Mouse (Mus musculus) regulatory T cell (primary cell): ENCODE measurements around the gene Otud1.

Experiments
- in situ Hi-C: fragments of 300-600 bp; cut with MboI, MseI; formaldehyde crosslinking; loops from one replicate; pipeline ENCODE4 v1.15.1; 2025; ENCODE audit warnings: high pct_unique_total_duplicates

Gene Otud1

DNA sequence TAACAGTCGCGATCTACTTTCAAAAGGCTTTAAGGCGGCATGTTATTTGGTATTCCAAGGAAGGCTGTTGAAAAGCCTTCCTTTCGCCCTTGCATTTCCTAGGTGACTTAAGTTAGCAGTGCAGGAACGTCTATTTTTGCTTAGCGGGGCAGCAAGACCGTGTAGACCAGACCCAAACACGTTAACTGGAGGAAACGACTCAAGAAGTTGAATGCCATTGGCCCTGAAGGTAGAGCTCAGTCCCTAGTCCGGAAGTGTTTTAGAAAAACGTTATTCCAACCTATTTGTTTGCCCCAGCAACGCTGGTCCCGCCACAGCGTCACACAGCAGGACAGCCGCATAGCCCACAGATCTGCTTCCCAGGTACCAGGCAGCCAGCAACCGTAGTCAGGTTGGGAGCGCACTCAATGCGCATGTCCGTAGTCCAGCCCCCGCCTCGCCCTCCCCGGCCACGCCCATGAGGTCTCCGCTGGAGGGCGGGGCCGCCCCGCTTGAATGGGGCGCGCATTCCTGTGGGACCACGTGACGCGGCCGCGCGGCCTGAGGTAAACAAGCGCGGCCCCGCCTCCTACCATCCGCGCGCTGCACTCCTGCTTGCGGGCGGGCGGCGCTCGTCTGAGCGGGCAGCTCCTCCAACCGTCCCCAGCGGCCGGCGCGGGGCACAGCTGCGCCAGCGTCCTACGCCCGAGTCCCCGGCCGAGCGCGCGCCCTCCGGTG lies at the start of gene Otud1:
Gene Otud1 (plus strand): TSS at position 595 of the 717 bp plus-strand sequence.
- in situ Hi-C loops, result loop anchor here (10.0 kb wide), 2 partner anchors 1033 to 1557 kb away; no protein-coding TSS in a partner anchor

- in situ Hi-C loops, result no loop called here
Measured at GRCm38 (mm10) chr2:19607852-19608251, 49.7 kb upstream of the Otud1 start.

- in situ Hi-C loops, result no loop called here
Measured at GRCm38 (mm10) chr2:19608410-19609073, 49.0 kb upstream of the Otud1 start.

- in situ Hi-C loops, result no loop called here
Measured at GRCm38 (mm10) chr2:19622041-19622440, 35.5 kb upstream of the Otud1 start.

GRCm38 (mm10) chr2:19627044-19627443 lies 30.5 kb upstream of the Otud1 start:
- in situ Hi-C loops, result no loop called here

GRCm38 (mm10) chr2:19627920-19628608 lies 29.5 kb upstream of the Otud1 start:
- in situ Hi-C loops, result no loop called here

GRCm38 (mm10) chr2:19630544-19630943 lies 27.0 kb upstream of the Otud1 start:
- in situ Hi-C loops, result no loop called here

GRCm38 (mm10) chr2:19633406-19633920 lies 24.1 kb upstream of the Otud1 start:
- in situ Hi-C loops, result no loop called here

DNA sequence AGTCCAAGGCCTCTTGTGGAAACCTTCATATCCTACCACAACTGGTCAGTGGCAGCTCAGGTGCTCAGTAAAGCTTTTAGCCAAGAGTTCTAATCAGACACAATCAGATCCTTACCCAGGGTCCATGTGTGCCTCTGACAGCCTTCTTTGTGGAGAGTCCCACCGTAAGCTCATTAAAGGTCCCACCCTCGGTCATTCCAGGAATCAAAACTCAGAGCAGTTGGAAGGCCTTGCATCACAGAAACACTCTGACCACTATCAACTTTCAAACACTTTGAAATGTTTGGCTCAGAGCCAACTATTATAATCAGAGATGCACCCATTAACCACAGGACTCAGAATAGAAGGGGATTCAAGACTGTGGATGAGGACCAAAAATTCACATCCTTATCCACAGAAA lies 12.4 kb upstream of the Otud1 start:
- in situ Hi-C loops, result no loop called here

GRCm38 (mm10) chr2:19646144-19646543 lies 11.4 kb upstream of the Otud1 start:
- in situ Hi-C loops, result no loop called here

- in situ Hi-C loops, result no loop called here
Measured at GRCm38 (mm10) chr2:19646910-19647309, 10.6 kb upstream of the Otud1 start.

GRCm38 (mm10) chr2:19656436-19656835 lies 1.1 kb upstream of the Otud1 start:
- in situ Hi-C loops, result loop anchor here (10.0 kb wide), 2 partner anchors 1032 to 1558 kb away; no protein-coding TSS in a partner anchor

GRCm38 (mm10) chr2:19657881-19658589 lies 483 bp downstream of the Otud1 start:
- in situ Hi-C loops, result loop anchor here (10.0 kb wide), 2 partner anchors 1033 to 1557 kb away; no protein-coding TSS in a partner anchor

GRCm38 (mm10) chr2:19658661-19659384 lies 1.3 kb downstream of the Otud1 start:
- in situ Hi-C loops, result loop anchor here (10.0 kb wide), 2 partner anchors 1034 to 1556 kb away; no protein-coding TSS in a partner anchor

- in situ Hi-C loops, result loop anchor here (10.0 kb wide), 1 partner anchor 1936 kb away; no protein-coding TSS in a partner anchor
Measured at GRCm38 (mm10) chr2:19660875-19661274, 3.3 kb downstream of the Otud1 start.

DNA sequence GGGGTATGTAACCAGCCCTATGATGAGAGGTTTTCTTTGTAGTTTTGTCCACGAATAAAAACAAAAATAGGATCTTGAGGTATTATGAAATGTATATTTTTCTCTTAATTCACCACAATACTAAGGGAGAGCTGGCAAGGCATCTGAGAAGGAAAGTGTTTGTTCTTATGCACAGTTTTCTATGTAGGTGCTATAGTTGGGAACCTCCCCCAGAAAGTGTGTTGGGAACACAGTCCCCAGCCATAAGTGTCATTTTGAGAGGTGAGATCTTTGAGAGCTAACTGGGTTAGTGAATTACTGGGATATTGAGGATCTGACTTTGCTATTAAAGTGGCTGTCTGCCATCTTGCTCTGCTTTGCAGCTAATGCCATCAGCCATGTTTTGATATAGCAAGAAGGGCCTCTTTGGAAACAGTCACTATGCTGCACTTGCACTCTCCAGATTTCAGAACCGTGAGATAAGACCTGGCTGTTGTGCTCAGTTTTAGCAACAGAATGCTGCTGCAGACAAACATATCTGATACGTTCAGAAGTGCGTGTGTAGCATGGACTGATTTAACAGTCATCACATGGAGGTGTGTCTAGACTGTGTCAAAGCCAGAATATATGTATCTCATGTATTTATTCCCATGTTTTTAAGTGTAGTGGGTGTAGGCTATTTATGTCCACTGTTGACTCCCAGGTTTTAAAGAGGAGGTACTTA lies 5.7 kb downstream of the Otud1 start:
- in situ Hi-C loops, result loop anchor here (10.0 kb wide), 1 partner anchor 1938 kb away; no protein-coding TSS in a partner anchor

GRCm38 (mm10) chr2:19664147-19664546 lies 6.6 kb downstream of the Otud1 start:
- in situ Hi-C loops, result loop anchor here (10.0 kb wide), 1 partner anchor 1939 kb away; no protein-coding TSS in a partner anchor

DNA sequence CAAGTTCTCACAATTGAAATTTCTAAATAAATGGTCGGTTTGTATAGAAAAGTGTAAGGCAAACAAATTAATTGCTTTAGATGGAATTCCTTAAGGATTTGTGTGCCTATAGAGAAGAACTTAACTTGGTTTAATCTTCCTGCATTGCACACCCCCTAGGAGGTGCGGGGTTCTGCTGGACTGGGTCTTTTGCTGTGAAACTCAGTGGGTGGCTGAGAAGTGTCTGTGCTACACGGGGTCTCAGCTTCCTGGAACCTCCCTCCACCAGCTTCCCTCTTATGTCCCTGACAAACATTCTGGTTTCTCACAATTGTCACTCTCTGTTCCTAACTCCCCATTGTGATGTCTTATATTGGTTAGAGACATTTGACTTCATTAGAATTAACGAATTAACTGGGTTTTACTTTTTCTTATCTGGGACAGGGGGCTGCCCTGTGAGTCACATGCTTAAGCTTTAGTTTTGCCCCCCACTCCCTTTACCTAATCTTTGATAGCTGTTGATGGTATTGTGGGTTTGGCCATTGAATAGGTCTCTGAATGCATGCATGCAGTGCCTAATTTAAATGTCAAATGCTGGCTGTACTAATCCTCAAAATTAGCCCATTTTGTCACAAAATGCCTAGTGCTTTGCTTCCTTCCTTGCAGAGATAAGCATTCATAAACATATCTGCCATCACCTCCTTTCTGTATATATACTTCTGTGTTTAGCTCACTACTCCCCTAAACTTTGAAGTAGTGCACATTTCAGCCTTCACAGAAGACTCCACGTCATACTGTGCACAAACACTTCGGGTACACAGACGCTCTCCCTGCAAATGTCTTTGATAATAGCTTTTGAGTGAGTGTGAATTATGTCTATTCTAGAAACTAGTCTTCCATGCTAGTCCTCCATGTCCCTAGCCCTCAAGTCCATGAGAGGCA lies 7.3 kb downstream of the Otud1 start:
- in situ Hi-C loops, result loop anchor here (10.0 kb wide), 1 partner anchor 1940 kb away; no protein-coding TSS in a partner anchor

DNA sequence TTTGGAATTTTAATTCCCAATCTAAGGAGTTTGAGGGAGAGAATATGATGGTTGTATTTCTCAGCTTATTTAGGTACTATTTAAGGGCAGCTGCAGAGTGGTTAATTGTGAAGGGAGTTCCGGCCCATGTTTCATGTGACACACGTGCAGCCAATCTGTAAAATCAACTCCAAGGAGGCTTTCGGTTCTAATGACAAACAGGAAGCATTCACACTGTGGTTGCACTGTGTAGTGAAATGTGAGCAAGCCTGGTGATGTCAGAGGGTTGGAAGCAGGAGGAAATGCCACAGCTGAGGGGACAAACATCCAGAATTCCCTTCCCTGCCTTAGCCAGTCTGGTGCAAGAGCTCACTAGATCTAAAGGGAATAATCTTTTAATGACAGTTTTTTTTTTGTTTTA lies 8.3 kb downstream of the Otud1 start:
- in situ Hi-C loops, result loop anchor here (10.0 kb wide), 1 partner anchor 1941 kb away; no protein-coding TSS in a partner anchor
